Mouse (Mus musculus): ENCODE results near the gene Kxd1.

DNA sequence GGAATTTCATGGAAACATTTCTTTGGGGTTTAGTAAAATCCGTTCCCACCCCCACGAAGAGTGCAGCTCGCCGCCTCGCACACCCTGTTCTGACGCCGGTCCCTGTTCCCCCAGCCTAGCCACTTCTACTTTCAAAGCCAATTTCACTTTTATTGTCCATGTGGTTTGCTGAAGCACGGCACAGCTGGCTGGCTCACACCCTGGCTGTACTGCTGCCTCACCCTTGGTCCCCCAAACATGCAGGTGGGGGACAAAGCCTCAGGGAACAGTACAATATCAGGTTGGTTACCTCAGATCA lies 65.3 kb downstream of the Kxd1 start:
- no peak for TF ChIP-seq CTCF (IDR thresholded peaks at IDR 0.05; ENCODE audit: borderline replicate concordance, insufficient read depth, low read depth, low read length)
- TF ChIP-seq POLR2A (IDR thresholded peaks at IDR 0.05; ENCODE audit: borderline replicate concordance, insufficient read depth, low read length) = no peak
